Mouse (Mus musculus): ENCODE measurements around the gene Nova2. TPM values are rescaled to one million over a fixed set of nuclear protein-coding genes. Genes with fewer than 3 reads are reported as not detected.
A peak's percentile ranks its signal among the peaks of the same experiment; 100 is the strongest.

Nova2 gene
- polyA plus RNA-seq, 1 experiment from 2014 or later: 1.2 TPM

GRCm38 (mm10) chr7:18909797-18910196, 15.9 kb upstream of the Nova2 start:
- WGBS: 4% methylated on average over 17 of the region's 17 CpGs
- Histone ChIP-seq H3K4me3 (ENCODE audit: low read depth, low read length) (peak overlapping the region; percentile 76), H3K27me3 (ENCODE audit: insufficient read depth, low read length) (no peaks in the 10 kb centered on the region), H3K27ac (ENCODE audit: low read depth) (no peak overlapping the region), H3K4me2 (peak overlapping the region; percentile 75), H3K9ac (peak overlapping the region; percentile 67), H3K9me3 (ENCODE audit: low read depth, low read length) (no peaks in the 10 kb centered on the region), H3K4me1 (ENCODE audit: insufficient read depth) (peaks cover 7% of the 10 kb centered on the region; the same call in 1 of the 2 replicates), H3K36me3 (ENCODE audit: insufficient read depth) (0 out of 2 replicates have a peak, but pooled peaks cover 6% of the 10 kb centered on the region)
- DNase-seq: no peak
- TF ChIP-seq CTCF (IDR thresholded peaks at IDR 0.05; ENCODE audit: low read depth): no peak
- ATAC-seq (ENCODE audit: insufficient read depth): peak; percentile 19

GRCm38 (mm10) chr7:18910241-18910831, 15.4 kb upstream of the Nova2 start, which contains the start of gene Ccdc61:
Ccdc61 (minus strand) TSS chr7:18910415.
- 0% methylated on average over 33 of the region's 33 CpGs for WGBS
- ATAC-seq (ENCODE audit: insufficient read depth): peak; percentile 99
- peak within 1 kb of the TSS; percentile 75 for H3K4me2 ChIP-seq

GRCm38 (mm10) chr7:18916254-18916653, 9.4 kb upstream of the Nova2 start:
- H3K36me3 ChIP-seq (ENCODE audit: insufficient read depth): no peaks in the 10 kb centered on the region
- H3K9ac ChIP-seq: no peak overlapping the region
- no peak overlapping the region for H3K4me2 ChIP-seq
- H3K4me1 ChIP-seq (ENCODE audit: insufficient read depth): no peaks in the 10 kb centered on the region
- DNase-seq (no peak), ATAC-seq (ENCODE audit: insufficient read depth) (no peak)
- WGBS: 64% methylated on average over 4 of the region's 4 CpGs
- no peak overlapping the region for H3K4me3 ChIP-seq (ENCODE audit: low read depth, low read length)
- TF ChIP-seq CTCF (IDR thresholded peaks at IDR 0.05; ENCODE audit: low read depth): peak; percentile 12; the same call in 1 of the 2 replicates
- H3K9me3 ChIP-seq (ENCODE audit: low read depth, low read length): no peaks in the 10 kb centered on the region
- no peaks in the 10 kb centered on the region for H3K27me3 ChIP-seq (ENCODE audit: insufficient read depth, low read length)
- no peak overlapping the region for H3K27ac ChIP-seq (ENCODE audit: low read depth)

More at GRCm38 (mm10) chr7:18910241-18910831, 15.4 kb upstream of the Nova2 start, which contains the start of gene Ccdc61:
- H3K27me3 ChIP-seq (ENCODE audit: insufficient read depth, low read length): no peaks in the 10 kb centered on the region
- H3K27ac ChIP-seq (ENCODE audit: low read depth): no peak within 1 kb of the TSS
- H3K9me3 ChIP-seq (ENCODE audit: low read depth, low read length): no peaks in the 10 kb centered on the region
- peak within 1 kb of the TSS; percentile 76 for H3K4me3 ChIP-seq (ENCODE audit: low read depth, low read length)
- H3K4me1 ChIP-seq (ENCODE audit: insufficient read depth): peaks cover 7% of the 10 kb centered on the region; the same call in 1 of the 2 replicates
- no peak for TF ChIP-seq CTCF (IDR thresholded peaks at IDR 0.05; ENCODE audit: low read depth)
- H3K9ac ChIP-seq: peak within 1 kb of the TSS; percentile 67
- H3K36me3 ChIP-seq (ENCODE audit: insufficient read depth): 0 out of 2 replicates have a peak, but pooled peaks cover 6% of the 10 kb centered on the region
- DNase-seq: peak; percentile 100

- Histone ChIP-seq H3K4me2 (no peak overlapping the region), H3K9ac (no peak overlapping the region), H3K4me3 (ENCODE audit: low read depth, low read length) (no peak overlapping the region), H3K9me3 (ENCODE audit: low read depth, low read length) (no peaks in the 10 kb centered on the region), H3K27ac (ENCODE audit: low read depth) (no peak overlapping the region), H3K4me1 (ENCODE audit: insufficient read depth) (no peaks in the 10 kb centered on the region), H3K27me3 (ENCODE audit: insufficient read depth, low read length) (no peaks in the 10 kb centered on the region), H3K36me3 (ENCODE audit: insufficient read depth) (no peaks in the 10 kb centered on the region)
- no peak for TF ChIP-seq CTCF (IDR thresholded peaks at IDR 0.05; ENCODE audit: low read depth)
- 36% methylated on average over 3 of the region's 3 CpGs for WGBS
- no peak for DNase-seq
- no peak for ATAC-seq (ENCODE audit: insufficient read depth)
Observed at GRCm38 (mm10) chr7:18917931-18918330, 7.8 kb upstream of the Nova2 start.

- WGBS: 2% methylated on average over 12 of the region's 12 CpGs
- ATAC-seq (ENCODE audit: insufficient read depth) (peak; percentile 57), DNase-seq (peak; percentile 65)
- no peak for TF ChIP-seq CTCF (IDR thresholded peaks at IDR 0.05; ENCODE audit: low read depth)
- H3K9me3 ChIP-seq (ENCODE audit: low read depth, low read length): no peaks in the 10 kb centered on the region
- H3K9ac ChIP-seq: no peak overlapping the region
- H3K27ac ChIP-seq (ENCODE audit: low read depth): no peak overlapping the region
- H3K4me3 ChIP-seq (ENCODE audit: low read depth, low read length): no peak overlapping the region
- no peaks in the 10 kb centered on the region for H3K36me3 ChIP-seq (ENCODE audit: insufficient read depth)
- peaks cover 10% of the 10 kb centered on the region for H3K27me3 ChIP-seq (ENCODE audit: insufficient read depth, low read length)
- no peaks in the 10 kb centered on the region for H3K4me1 ChIP-seq (ENCODE audit: insufficient read depth)
- H3K4me2 ChIP-seq: peak overlapping the region; percentile 27; the same call in 1 of the 2 replicates
Observed at GRCm38 (mm10) chr7:18921069-18921468, 4.6 kb upstream of the Nova2 start.

GRCm38 (mm10) chr7:18922807-18923206, 2.9 kb upstream of the Nova2 start:
- H3K27me3 ChIP-seq (ENCODE audit: insufficient read depth, low read length): peaks cover 27% of the 10 kb centered on the region
- DNase-seq (no peak), ATAC-seq (ENCODE audit: insufficient read depth) (no peak)
- H3K9ac ChIP-seq: no peak overlapping the region
- no peaks in the 10 kb centered on the region for H3K9me3 ChIP-seq (ENCODE audit: low read depth, low read length)
- no peak overlapping the region for H3K27ac ChIP-seq (ENCODE audit: low read depth)
- no peak overlapping the region for H3K4me3 ChIP-seq (ENCODE audit: low read depth, low read length)
- H3K4me1 ChIP-seq (ENCODE audit: insufficient read depth): no peaks in the 10 kb centered on the region
- no peaks in the 10 kb centered on the region for H3K36me3 ChIP-seq (ENCODE audit: insufficient read depth)
- 45% methylated on average over 5 of the region's 5 CpGs for WGBS
- no peak overlapping the region for H3K4me2 ChIP-seq
- TF ChIP-seq CTCF (IDR thresholded peaks at IDR 0.05; ENCODE audit: low read depth): no peak

- Histone ChIP-seq H3K36me3 (ENCODE audit: insufficient read depth) (no peaks in the 10 kb centered on the region), H3K4me3 (ENCODE audit: low read depth, low read length) (no peak overlapping the region), H3K4me1 (ENCODE audit: insufficient read depth) (no peaks in the 10 kb centered on the region), H3K9me3 (ENCODE audit: low read depth, low read length) (no peaks in the 10 kb centered on the region), H3K4me2 (no peak overlapping the region), H3K9ac (no peak overlapping the region), H3K27ac (ENCODE audit: low read depth) (no peak overlapping the region), H3K27me3 (ENCODE audit: insufficient read depth, low read length) (peaks cover 31% of the 10 kb centered on the region)
- WGBS: 71% methylated on average over 11 of the region's 11 CpGs
- no peak for TF ChIP-seq CTCF (IDR thresholded peaks at IDR 0.05; ENCODE audit: low read depth)
- no peak for DNase-seq
- no peak for ATAC-seq (ENCODE audit: insufficient read depth)
Observed at GRCm38 (mm10) chr7:18923267-18923666, 2.4 kb upstream of the Nova2 start.
